30 mouse cellular contexts compared by ENCODE assay signal in the genomic region with DNA sequence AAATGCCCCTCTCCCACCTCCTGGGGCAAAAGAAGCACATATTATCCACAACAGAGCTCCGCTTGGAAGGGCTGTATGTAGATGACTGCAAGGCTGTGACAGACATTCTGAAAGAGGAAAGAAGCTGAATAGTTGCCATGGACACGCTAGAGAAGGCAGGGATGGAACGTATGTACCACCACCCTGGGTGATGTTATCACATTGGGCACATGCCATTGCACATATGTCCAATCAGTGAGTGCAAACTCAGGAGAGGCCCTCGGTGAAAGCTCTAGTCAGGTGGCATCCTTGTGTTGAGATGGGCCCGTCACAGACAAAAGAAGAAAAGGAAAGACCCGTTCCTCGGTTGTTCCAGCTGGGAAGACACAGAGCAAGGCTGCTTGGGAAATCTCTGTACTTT.
DNase-seq lines count a peak whose midpoint lies in the region; ATAC-seq lines count a peak whose summit lies in the region.
"Had no signal": no experiment of that assay in that cellular context is flagged by ENCODE, and none has a peak within 500 bp of the region (broad histone marks: within the 10 kb centered on the region; RNA-seq: fewer than 3 reads in every experiment).

No protein-coding gene starts in this region.

- WGBS in hindbrain, embryonic 12.5 days = 50% methylated on average over 7 of the region's 7 CpGs
- 35% methylated on average over 7 of the region's 7 CpGs for WGBS in hindbrain, embryonic 16.5 days

- ATAC-seq in frontal cortex, adult (ENCODE audit: low TSS enrichment) = 0 out of 2 replicates have a peak, but pooled peaks have one; percentile 34
- ATAC-seq in hindbrain, embryonic 12.5 days (ENCODE audit: low FRiP score) = 0 out of 2 replicates have a peak, but pooled peaks have one; percentile 29
- no peak for ATAC-seq in hindbrain, embryonic 16.5 days
- ATAC-seq in granulocyte monocyte progenitor cell, adult 5-6 weeks (replicated peaks; ENCODE audit: poor library complexity, severe bottlenecking) = no peak
- ATAC-seq: forebrain, embryonic 14.5 days; hindbrain, postnatal 0 days; inflammation-experienced regulatory T-cells, adult 6 months; intestine, embryonic 16.5 days; Patski had no signal

- H3K4me1 ChIP-seq in hindbrain, embryonic 12.5 days = no peaks in the 10 kb centered on the region
- H3K4me1 ChIP-seq in hindbrain, embryonic 16.5 days (ENCODE audit: control insufficient read depth, insufficient read depth, low read depth, low read length) = no peaks in the 10 kb centered on the region
- H3K4me1 ChIP-seq: embryonic facial prominence, embryonic 12.5 days; embryonic facial prominence, embryonic 15.5 days; heart, embryonic 12.5 days; heart, embryonic 15.5 days had no signal

- H3K27ac ChIP-seq in hindbrain, embryonic 12.5 days = no peak overlapping the region
- no peak overlapping the region for H3K27ac ChIP-seq in hindbrain, embryonic 16.5 days (ENCODE audit: low read depth, low read length)
- H3K27ac ChIP-seq: embryonic facial prominence, embryonic 12.5 days; embryonic facial prominence, embryonic 15.5 days; gastrocnemius, adult 2 months; heart, embryonic 15.5 days; hindbrain, postnatal 0 days had no signal

- no peak overlapping the region for H3K9ac ChIP-seq in hindbrain, embryonic 12.5 days
- no peak overlapping the region for H3K9ac ChIP-seq in hindbrain, embryonic 16.5 days (ENCODE audit: low read depth, low read length)
- H3K9ac ChIP-seq: embryonic facial prominence, embryonic 12.5 days; embryonic facial prominence, embryonic 15.5 days; heart, embryonic 12.5 days; heart, embryonic 15.5 days had no signal

- no peak overlapping the region for H3K4me2 ChIP-seq in hindbrain, embryonic 12.5 days (replicated peaks)
- no peak overlapping the region for H3K4me2 ChIP-seq in hindbrain, embryonic 16.5 days (ENCODE audit: low read length)
- H3K4me2 ChIP-seq: embryonic facial prominence, embryonic 12.5 days; embryonic facial prominence, embryonic 15.5 days; heart, embryonic 12.5 days; heart, embryonic 15.5 days had no signal

- no peak overlapping the region for H3K4me3 ChIP-seq in hindbrain, embryonic 12.5 days
- no peak overlapping the region for H3K4me3 ChIP-seq in hindbrain, embryonic 16.5 days (ENCODE audit: low read length)
- H3K4me3 ChIP-seq: embryonic facial prominence, embryonic 12.5 days; embryonic facial prominence, embryonic 15.5 days; gastrocnemius, adult 2 months; heart, embryonic 12.5 days; heart, embryonic 15.5 days had no signal

- no peaks in the 10 kb centered on the region for H3K9me3 ChIP-seq in hindbrain, embryonic 12.5 days (replicated peaks)
- no peaks in the 10 kb centered on the region for H3K9me3 ChIP-seq in hindbrain, embryonic 16.5 days (ENCODE audit: control insufficient read depth, low read length)
- H3K9me3 ChIP-seq: embryonic facial prominence, embryonic 12.5 days; embryonic facial prominence, embryonic 15.5 days; heart, embryonic 12.5 days; heart, embryonic 15.5 days had no signal

- DNase-seq in frontal cortex, postnatal 25 days (ENCODE audit: low spot score in 2 of 2) = no peak
- peak; percentile 36 to 69 for DNase-seq in right cerebral cortex, postnatal 10 days (ENCODE audit: low spot score in 2 of 2)
- no peak for DNase-seq in right cerebral cortex, postnatal 14 days
- DNase-seq: adrenal gland, postnatal 10 days; adrenal gland, postnatal 36 days; B cell, adult 2 months; cerebellum, adult 11 months; cerebellum, adult 2 months; cerebellum, adult 9-11 months; cerebellum, postnatal 25 days; gastrocnemius, adult 2 months; gastrocnemius, postnatal 14 days; heart, adult 18-20 months; heart, postnatal 10 days; heart, postnatal 36 days had no signal

- no peaks in the 10 kb centered on the region for H3K36me3 ChIP-seq in hindbrain, embryonic 12.5 days
- H3K36me3 ChIP-seq in hindbrain, embryonic 16.5 days (ENCODE audit: control insufficient read depth, insufficient read depth, low read length) = no peaks in the 10 kb centered on the region
- H3K36me3 ChIP-seq: embryonic facial prominence, embryonic 12.5 days; embryonic facial prominence, embryonic 15.5 days; G1E; heart, embryonic 12.5 days; heart, embryonic 15.5 days had no signal

- H3K27me3 ChIP-seq in hindbrain, embryonic 12.5 days = 0 out of 2 replicates have a peak, but pooled peaks cover 2% of the 10 kb centered on the region
- no peaks in the 10 kb centered on the region for H3K27me3 ChIP-seq in hindbrain, embryonic 16.5 days (replicated peaks; ENCODE audit: control insufficient read depth, insufficient read depth, low read length)
- H3K27me3 ChIP-seq: CH12.LX; embryonic facial prominence, embryonic 12.5 days; embryonic facial prominence, embryonic 15.5 days; heart, embryonic 12.5 days; heart, embryonic 15.5 days; Patski had no signal

Comparison
In these comparisons a context has a peak if more than half of its experiments do, and no peak if none do; other contexts are left out.
1. ATAC-seq: peak in frontal cortex, adult (single experiment) and hindbrain, embryonic 12.5 days (single experiment); none in hindbrain, embryonic 16.5 days (single experiment) and granulocyte monocyte progenitor cell, adult 5-6 weeks (single experiment).
2. DNase-seq: peak in right cerebral cortex, postnatal 10 days (2 of 2); none in frontal cortex, postnatal 25 days (0 of 2) and right cerebral cortex, postnatal 14 days (single experiment).